Mouse (Mus musculus) left cerebral cortex, adult 6 months (tissue): ENCODE measurements around the gene Lypd6b. TPM values are rescaled to one million over a fixed set of nuclear protein-coding genes. Genes with fewer than 3 reads are reported as not detected.

Experiments
- long read RNA-seq, 2 experiments: library from polyadenylated mRNA; unstranded; transcript quantifications; one replicate each; pipeline ENCODE4 v2.0.0; 2019 to 2020
- polyA plus RNA-seq: library from polyadenylated mRNA; unstranded; fragments of <200 nt; fragmentation: Nextera tagmentation; gene quantifications from 2 replicates; pipeline ENCODE4 v1.2.3, GENCODE M21; 2021

The Lypd6b gene
- 9.8 and 10.8 TPM in 2 replicates for polyA plus RNA-seq
- long read RNA-seq, experiment 1, partial matches to known transcripts: 4 of 103 reads
- long read RNA-seq, experiment 1, other reads (novel, unspliced or antisense): 99 of 103 reads
- long read RNA-seq, experiment 2, partial matches to known transcripts: 0 of 13 reads
- long read RNA-seq, experiment 2, other reads (novel, unspliced or antisense): 13 of 13 reads

GRCm38 (mm10) chr2:49787376-49788050 lies at the start of gene Lypd6b:
Gene Lypd6b, plus strand, starts transcription at chr2:49787688.

Other genes starting within 250 kb of the Lypd6b start
- 141 and 220 TPM in 2 replicates for gene Kif5c, start 168.4 kb upstream of the Lypd6b start, polyA plus RNA-seq